In genomic region chr8:10927187-10927586, GRCm38 (mm10) we compare ENCODE assay signal across 19 mouse cellular contexts.
DNase-seq lines count a peak whose midpoint lies in the region; ATAC-seq lines count a peak whose summit lies in the region.
"Had no signal": no experiment of that assay in that cellular context is flagged by ENCODE, and none has a peak within 500 bp of the region (broad histone marks: within the 10 kb centered on the region; RNA-seq: fewer than 3 reads in every experiment).

No protein-coding gene starts in this region.

- H3K9me3 ChIP-seq in kidney, embryonic 14.5 days (ENCODE audit: control insufficient read depth, low read length): no peaks in the 10 kb centered on the region
- H3K9me3 ChIP-seq in limb, embryonic 10.5 days (replicated peaks): no peaks in the 10 kb centered on the region
- H3K9me3 ChIP-seq: liver, embryonic 12.5 days; stomach, embryonic 15.5 days had no signal

- H3K27ac ChIP-seq in kidney, embryonic 14.5 days (ENCODE audit: low read depth, low read length): peak overlapping the region; percentile 92; the same call in 1 of the 2 replicates
- H3K27ac ChIP-seq in limb, embryonic 10.5 days: peak overlapping the region; percentile 95
- H3K27ac ChIP-seq: layer of hippocampus, adult 2 months; liver, embryonic 12.5 days had no signal

- H3K4me1 ChIP-seq in kidney, embryonic 14.5 days (ENCODE audit: control insufficient read depth, insufficient read depth, low read length): peaks cover 63% of the 10 kb centered on the region
- peaks cover 64% of the 10 kb centered on the region for H3K4me1 ChIP-seq in limb, embryonic 10.5 days

- H3K4me3 ChIP-seq in kidney, embryonic 14.5 days (ENCODE audit: low read length): no peak overlapping the region
- H3K4me3 ChIP-seq in limb, embryonic 10.5 days: no peak overlapping the region
- H3K4me3 ChIP-seq: layer of hippocampus, adult 2 months; liver, embryonic 12.5 days; myocyte; stomach, embryonic 15.5 days had no signal

- H3K4me2 ChIP-seq in kidney, embryonic 14.5 days (replicated peaks; ENCODE audit: low read depth, low read length): no peak overlapping the region
- H3K4me2 ChIP-seq: liver, embryonic 12.5 days; stomach, embryonic 15.5 days had no signal

- ATAC-seq in kidney, embryonic 14.5 days (ENCODE audit: low FRiP score, low TSS enrichment): no peak
- no peak for ATAC-seq in megakaryocyte progenitor cell, adult 5-6 weeks (replicated peaks; ENCODE audit: poor library complexity)
- ATAC-seq: CD4-positive, CD25-positive, alpha-beta regulatory T cell, adult 4 months; hindbrain, postnatal 0 days; intestine, postnatal 0 days; liver, embryonic 12.5 days; midbrain, embryonic 16.5 days had no signal

- peak; percentile 59 for DNase-seq in adrenal gland, postnatal 14 days
- DNase-seq in adrenal gland, postnatal 4 days (ENCODE audit: low spot score in 2 of 2): no peak
- DNase-seq in kidney, postnatal 10 days: no peak
- peak; percentile 22 for DNase-seq in 3T3-L1 (ENCODE audit: low read depth, low spot score)
- no peak for DNase-seq in limb, embryonic 10.5 days (ENCODE audit: low spot score)
- DNase-seq: cerebellum, adult 9-10 months; lung, adult 2 months; lung, postnatal 14 days; right cerebral cortex, postnatal 4 days had no signal

- WGBS in kidney, embryonic 14.5 days: 62% methylated on average over 3 of the region's 3 CpGs
- WGBS in limb, embryonic 10.5 days: 59% methylated on average over 3 of the region's 3 CpGs

- no peak overlapping the region for H3K9ac ChIP-seq in kidney, embryonic 14.5 days (ENCODE audit: low read depth, low read length)
- H3K9ac ChIP-seq: liver, embryonic 12.5 days; stomach, embryonic 15.5 days had no signal

- no peaks in the 10 kb centered on the region for H3K27me3 ChIP-seq in kidney, embryonic 14.5 days (ENCODE audit: control insufficient read depth, insufficient read depth, low read length)
- H3K27me3 ChIP-seq in limb, embryonic 10.5 days (ENCODE audit: low read depth, poor library complexity, severe bottlenecking): peaks cover 14% of the 10 kb centered on the region; the same call in 1 of the 2 replicates
- H3K27me3 ChIP-seq: stomach, embryonic 15.5 days had no signal

- no peaks in the 10 kb centered on the region for H3K36me3 ChIP-seq in kidney, embryonic 14.5 days (ENCODE audit: control insufficient read depth, insufficient read depth, low read length)
- no peaks in the 10 kb centered on the region for H3K36me3 ChIP-seq in limb, embryonic 10.5 days
- H3K36me3 ChIP-seq: liver, embryonic 12.5 days; stomach, embryonic 15.5 days had no signal

Comparison
In these comparisons a context has a peak if more than half of its experiments do, and no peak if none do; other contexts are left out.
1. DNase-seq: peak in adrenal gland, postnatal 14 days (single experiment) and 3T3-L1 (single experiment); none in adrenal gland, postnatal 4 days (0 of 2), kidney, postnatal 10 days (single experiment) and limb, embryonic 10.5 days (single experiment).